Mouse (Mus musculus) adrenal gland (tissue): ENCODE measurements around the gene Snrpa1.

Experiments used
- intact Hi-C: fragments of 180-260 bp; cut with DNase I; formaldehyde crosslinking; loops from one replicate; pipeline ENCODE4 v1.15.1; 2025

Snrpa1 gene

DNA sequence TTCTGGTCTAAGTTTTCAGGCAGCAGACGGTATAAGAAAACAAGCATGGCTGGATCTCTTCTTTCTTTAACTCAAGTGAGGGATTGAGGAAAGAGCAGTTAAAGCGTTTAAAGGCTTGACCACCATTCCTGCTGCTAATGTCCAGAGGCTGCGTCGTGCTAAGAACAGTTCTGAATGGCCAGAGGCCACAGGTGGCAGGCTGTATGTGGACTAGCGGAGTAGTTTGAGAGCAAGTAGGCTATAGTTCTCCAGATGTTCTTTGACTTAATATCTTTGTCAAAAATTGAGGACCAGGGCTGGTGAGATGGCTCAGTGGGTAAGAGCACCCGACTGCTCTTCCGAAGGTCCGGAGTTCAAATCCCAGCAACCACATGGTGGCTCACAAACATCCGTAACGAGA, 52.4 kb downstream of the Snrpa1 start:
- intact Hi-C loops = no loop called here

DNA sequence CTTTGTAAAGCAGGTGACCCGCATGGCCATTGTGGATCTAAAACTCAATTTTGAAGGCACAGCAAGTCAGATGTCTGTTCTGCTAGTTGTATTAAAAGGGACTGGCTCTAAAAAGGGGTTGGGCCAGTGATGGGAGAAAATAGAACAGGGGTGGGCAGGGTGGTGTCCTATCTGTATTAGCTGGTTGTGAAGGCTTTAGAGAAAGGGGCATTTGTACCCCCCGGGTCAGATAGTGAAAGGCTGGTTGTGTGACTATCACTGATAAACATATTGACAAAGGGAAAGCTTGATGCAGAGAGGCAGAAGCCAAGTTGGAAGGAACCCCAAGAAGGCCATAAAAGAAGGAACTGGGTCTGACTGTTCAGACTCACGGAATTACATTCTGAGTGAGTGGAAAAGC, 54.8 kb downstream of the Snrpa1 start:
- intact Hi-C loops = no loop called here

- intact Hi-C loops = no loop called here
Observed at GRCm38 (mm10) chr7:66115821-66116343, 57.1 kb downstream of the Snrpa1 start.

DNA sequence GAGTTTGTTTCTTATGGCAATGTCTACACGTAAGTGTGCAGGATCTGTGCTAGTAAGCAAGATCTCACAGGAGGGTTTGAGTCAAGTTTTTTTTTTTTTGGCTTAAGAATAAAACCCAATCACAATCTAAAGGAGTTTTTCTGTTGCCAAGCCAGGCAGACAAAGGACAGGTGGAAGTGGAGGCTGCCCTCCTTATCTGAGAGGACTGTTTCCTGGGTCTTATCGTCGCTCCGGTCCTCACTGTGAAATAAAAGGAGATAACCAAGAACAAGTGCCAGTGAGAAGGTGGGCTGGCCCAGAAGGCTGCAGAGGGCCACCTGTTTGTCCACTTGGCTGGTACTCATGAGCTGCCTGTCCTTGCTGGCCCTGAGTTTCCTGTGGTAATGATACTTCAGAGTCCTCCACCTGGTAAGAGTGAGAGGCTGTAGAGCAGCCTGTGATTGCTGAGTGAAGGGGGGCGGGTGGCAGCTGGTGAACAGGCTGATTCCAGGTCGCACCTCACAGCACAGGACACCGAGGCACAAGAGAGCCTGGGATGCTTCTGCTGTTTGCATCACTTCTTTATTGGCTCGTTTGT, 58.2 kb downstream of the Snrpa1 start:
- intact Hi-C loops = no loop called here

DNA sequence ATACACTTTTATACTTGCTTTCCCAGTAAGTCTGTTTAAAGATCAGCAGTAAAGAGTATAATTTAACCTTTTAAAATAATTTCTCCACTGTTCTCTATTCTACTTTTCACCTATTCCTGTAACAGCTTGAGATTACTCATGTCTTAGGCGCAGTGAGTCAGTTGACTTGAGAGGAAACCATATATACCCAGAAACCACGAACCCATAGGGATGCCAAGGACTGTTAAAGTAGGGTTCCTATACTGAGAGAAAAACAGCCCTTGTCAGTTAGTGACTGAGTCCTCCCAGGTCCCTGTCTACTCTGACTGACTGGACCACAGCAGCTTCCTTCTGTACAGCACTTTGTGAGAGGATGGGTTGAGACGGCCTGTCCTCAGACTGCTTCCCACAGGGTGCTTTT, 59.2 kb downstream of the Snrpa1 start:
- intact Hi-C loops = no loop called here

- intact Hi-C loops = no loop called here
Observed at GRCm38 (mm10) chr7:66118796-66119195, 60.0 kb downstream of the Snrpa1 start.

- intact Hi-C loops = no loop called here
Observed at GRCm38 (mm10) chr7:66120139-66120538, 61.3 kb downstream of the Snrpa1 start.

DNA sequence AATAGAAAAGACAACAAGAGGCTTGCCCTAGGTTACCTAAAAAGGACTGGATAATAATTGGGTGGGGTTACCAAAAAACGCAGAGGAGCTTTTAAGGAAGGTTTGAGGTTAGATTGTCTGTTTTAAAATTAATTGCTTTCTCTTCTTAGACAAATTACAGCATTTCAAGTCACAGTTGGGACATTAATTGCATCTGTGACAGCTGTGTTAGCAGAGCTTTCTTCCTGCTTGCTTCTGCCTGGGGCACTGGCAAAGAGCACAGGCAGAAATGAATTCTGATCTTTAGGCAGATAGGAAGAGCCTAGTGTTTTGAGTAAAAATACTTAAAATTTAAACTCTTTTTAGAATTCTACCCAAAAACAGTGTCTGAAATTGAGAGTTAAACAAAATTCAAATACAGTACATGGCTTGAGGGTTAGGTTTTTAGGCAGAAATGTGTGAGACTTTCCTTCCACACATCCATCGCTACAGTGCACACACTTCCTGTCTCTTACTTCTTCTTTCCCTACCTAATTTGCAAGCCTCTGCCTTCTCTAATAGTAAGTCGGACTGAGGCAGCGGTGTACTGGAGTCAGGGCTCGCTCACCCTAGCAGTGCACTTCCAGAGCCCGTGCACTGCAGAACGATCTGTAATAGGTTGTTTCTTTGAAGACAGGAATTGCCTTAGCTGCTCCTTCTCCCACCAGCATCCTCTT, 62.0 kb downstream of the Snrpa1 start:
- intact Hi-C loops = no loop called here
